Mouse (Mus musculus) lung, embryonic 14.5 days (tissue): ENCODE results near the gene Rsc1a1. TPM values are rescaled to one million over a fixed set of nuclear protein-coding genes. Genes with fewer than 3 reads are reported as not detected.

Experiments used
- ATAC-seq: fragments of 200-750 bp; cut with Nextera tagmentation; 2 replicates; pipeline ENCODE4 v1.8.0; 2017; ENCODE audit warnings: mild to moderate bottlenecking, moderate TSS enrichment, moderate library complexity; ENCODE audit not compliant: insufficient read depth
- DNase-seq: peaks from one replicate; pipeline ENCODE4 v3.0.0-alpha.2; 2015
- H3K27ac ChIP-seq: fragments of 300-500 bp; sonication (generic); 2 replicates; pipeline ENCODE4 v1.5.1; 2014; ENCODE audit warnings: low read depth, mild to moderate bottlenecking, moderate library complexity
- H3K27me3 ChIP-seq: fragments of 300-500 bp; sonication (generic); 2 replicates; pipeline ENCODE4 v1.6.1; 2014; ENCODE audit warnings: low read length, control low read depth; ENCODE audit not compliant: insufficient read depth
- H3K36me3 ChIP-seq: fragments of 300-500 bp; sonication (generic); 2 replicates; pipeline ENCODE4 v1.6.1; 2014; ENCODE audit warnings: control low read depth; ENCODE audit not compliant: insufficient read depth
- H3K4me1 ChIP-seq: fragments of 300-500 bp; sonication (generic); 2 replicates; pipeline ENCODE4 v1.6.1; 2014; ENCODE audit warnings: antibody characterized with exemption, control low read depth; ENCODE audit not compliant: insufficient read depth
- H3K4me2 ChIP-seq: fragments of 300-500 bp; sonication (generic); 2 replicates; pipeline ENCODE4 v1.6.1; 2014; ENCODE audit warnings: mild to moderate bottlenecking
- H3K4me3 ChIP-seq: fragments of 300-500 bp; sonication (generic); 2 replicates; pipeline ENCODE4 v1.5.1; 2014; ENCODE audit warnings: low read depth, low read length
- H3K9ac ChIP-seq: fragments of 300-500 bp; sonication (generic); 2 replicates; pipeline ENCODE4 v1.6.1; 2014
- H3K9me3 ChIP-seq: fragments of 300-500 bp; sonication (generic); 2 replicates; pipeline ENCODE4 v1.6.1; 2016; ENCODE audit warnings: low read depth, low read length, control low read depth
- CTCF ChIP-seq: IDR thresholded peaks from 2 replicates; pipeline ENCODE4 v1.5.1; 2016; ENCODE audit warnings: antibody characterized with exemption, low read depth
- WGBS: fragments of 180-500 bp; shearing (Covaris S2); extraction: QIAGEN DNeasy Blood & Tissue Kit; methylation state at CpG from one replicate; pipeline ENCODE4 v1.1.7; 2014; 5-methylcytosine and 5-hydroxymethylcytosine counted together
- polyA plus RNA-seq: library from polyadenylated mRNA; unstranded; fragments of >200 nt; fragmentation: Nextera tagmentation; extraction: Ambion mirVana; gene quantifications from 2 replicates; pipeline ENCODE4 v1.2.1, GENCODE M21; 2014

Rsc1a1 gene
- polyA plus RNA-seq, 1 experiment from 2014 or later, result 3.2 TPM

- WGBS, result 58% methylated on average over 8 of the region's 8 CpGs
These were observed 20.6 kb downstream of the Rsc1a1 start, which contains the start of gene Plekhm2 for GRCm38 (mm10) chr4:141664799-141665198. TSS of gene Plekhm2 (minus strand) at chr4:141664899.

GRCm38 (mm10) chr4:141664011-141664745, 21.2 kb downstream of the Rsc1a1 start:
- H3K4me1 ChIP-seq, result peaks cover 8% of the 10 kb centered on the region
- DNase-seq (peak; percentile 80), ATAC-seq (peak; percentile 87)
- peak overlapping the region; percentile 94 for H3K9ac ChIP-seq
- H3K27ac ChIP-seq, result peak overlapping the region; percentile 78
- no peaks in the 10 kb centered on the region for H3K9me3 ChIP-seq
- peaks cover 19% of the 10 kb centered on the region for H3K36me3 ChIP-seq
- no peaks in the 10 kb centered on the region for H3K27me3 ChIP-seq
- H3K4me3 ChIP-seq, result peak overlapping the region; percentile 86
- peak overlapping the region; percentile 90 for H3K4me2 ChIP-seq
- no peak for TF ChIP-seq CTCF
- 2% methylated on average over 60 of the region's 60 CpGs for WGBS

More at GRCm38 (mm10) chr4:141664799-141665198, 20.6 kb downstream of the Rsc1a1 start, which contains the start of gene Plekhm2:
- H3K36me3 ChIP-seq, result peaks cover 13% of the 10 kb centered on the region
- DNase-seq (no peak), ATAC-seq (no peak)
- TF ChIP-seq CTCF, result no peak
- H3K9me3 ChIP-seq, result no peaks in the 10 kb centered on the region
- no peaks in the 10 kb centered on the region for H3K27me3 ChIP-seq
- peak within 1 kb of the TSS; percentile 78 for H3K27ac ChIP-seq
- peaks cover 8% of the 10 kb centered on the region for H3K4me1 ChIP-seq
- H3K4me3 ChIP-seq, result peak within 1 kb of the TSS; percentile 86
- peak within 1 kb of the TSS; percentile 90 for H3K4me2 ChIP-seq
- peak within 1 kb of the TSS; percentile 94 for H3K9ac ChIP-seq

- H3K4me2 ChIP-seq, result peak overlapping the region; percentile 90
- no peak for TF ChIP-seq CTCF
- H3K36me3 ChIP-seq, result peaks cover 24% of the 10 kb centered on the region
- DNase-seq (peak; percentile 49), ATAC-seq (no peak)
- peak overlapping the region; percentile 78 for H3K27ac ChIP-seq
- no peaks in the 10 kb centered on the region for H3K27me3 ChIP-seq
- WGBS, result 4% methylated on average over 47 of the region's 47 CpGs
- H3K9ac ChIP-seq, result peak overlapping the region; percentile 94
- H3K4me1 ChIP-seq, result peaks cover 8% of the 10 kb centered on the region
- H3K9me3 ChIP-seq, result no peaks in the 10 kb centered on the region
- peak overlapping the region; percentile 86 for H3K4me3 ChIP-seq
These were observed 22.1 kb downstream of the Rsc1a1 start for GRCm38 (mm10) chr4:141663122-141663931.

GRCm38 (mm10) chr4:141660884-141661283, 24.5 kb downstream of the Rsc1a1 start:
- 86% methylated on average over 11 of the region's 11 CpGs for WGBS
- H3K9me3 ChIP-seq, result no peaks in the 10 kb centered on the region
- peaks cover 28% of the 10 kb centered on the region for H3K36me3 ChIP-seq

GRCm38 (mm10) chr4:141659739-141660138, 25.7 kb downstream of the Rsc1a1 start:
- Histone ChIP-seq H3K27me3 (no peaks in the 10 kb centered on the region), H3K9me3 (no peaks in the 10 kb centered on the region), H3K36me3 (peaks cover 28% of the 10 kb centered on the region), H3K27ac (no peak overlapping the region), H3K4me3 (no peak overlapping the region), H3K4me2 (no peak overlapping the region), H3K4me1 (peaks cover 5% of the 10 kb centered on the region), H3K9ac (no peak overlapping the region)
- no peak for ATAC-seq
- no peak for DNase-seq
- peak; percentile 39 for TF ChIP-seq CTCF
- WGBS, result 67% methylated on average over 4 of the region's 4 CpGs

More at GRCm38 (mm10) chr4:141660884-141661283, 24.5 kb downstream of the Rsc1a1 start:
- ATAC-seq, result no peak
- DNase-seq, result no peak
- no peak for TF ChIP-seq CTCF
- Histone ChIP-seq H3K9ac (no peak overlapping the region), H3K4me1 (peaks cover 8% of the 10 kb centered on the region), H3K27ac (no peak overlapping the region), H3K4me2 (no peak overlapping the region), H3K27me3 (no peaks in the 10 kb centered on the region), H3K4me3 (no peak overlapping the region)

GRCm38 (mm10) chr4:141658846-141659484, 26.4 kb downstream of the Rsc1a1 start:
- DNase-seq, result no peak
- H3K4me3 ChIP-seq, result no peak overlapping the region
- no peaks in the 10 kb centered on the region for H3K4me1 ChIP-seq
- no peak for TF ChIP-seq CTCF
- WGBS, result 89% methylated on average over 6 of the region's 6 CpGs
- H3K27me3 ChIP-seq, result no peaks in the 10 kb centered on the region
- no peaks in the 10 kb centered on the region for H3K9me3 ChIP-seq
- H3K36me3 ChIP-seq, result peaks cover 29% of the 10 kb centered on the region
- no peak overlapping the region for H3K27ac ChIP-seq
- ATAC-seq, result no peak
- no peak overlapping the region for H3K9ac ChIP-seq
- H3K4me2 ChIP-seq, result no peak overlapping the region
